Mouse (Mus musculus): Measurements from ENCODE around the gene Havcr2.
A peak's percentile ranks its signal among the peaks of the same experiment; 100 is the strongest.
"Not testable (repeated sequence)": the region's sequence is repeated elsewhere in the genome, so short reads cannot be mapped to it uniquely, and the experiment has no call there.

Havcr2 gene

GRCm38 (mm10) chr11:46454453-46455045 lies at the start of gene Havcr2:
Gene Havcr2, plus strand, starts transcription at chr11:46454935.
- no peak for DNase-seq (ENCODE audit: low read depth)

- no peak for DNase-seq (ENCODE audit: low read depth)
Measured at GRCm38 (mm10) chr11:46404986-46405385, 49.7 kb upstream of the Havcr2 start.

GRCm38 (mm10) chr11:46406721-46407120 lies 48.0 kb upstream of the Havcr2 start:
- no peak for DNase-seq (ENCODE audit: low read depth)

- DNase-seq (ENCODE audit: low read depth), result no peak
Measured at GRCm38 (mm10) chr11:46410018-46410563, 44.6 kb upstream of the Havcr2 start.

- no peak for DNase-seq (ENCODE audit: low read depth)
Measured at GRCm38 (mm10) chr11:46418438-46418837, 36.3 kb upstream of the Havcr2 start.

- no peak for DNase-seq (ENCODE audit: low read depth)
Measured at GRCm38 (mm10) chr11:46418860-46419259, 35.9 kb upstream of the Havcr2 start.

- DNase-seq (ENCODE audit: low read depth), result no peak
Measured at GRCm38 (mm10) chr11:46421086-46421888, 33.4 kb upstream of the Havcr2 start.

- not testable (repeated sequence) for DNase-seq (ENCODE audit: low read depth)
Measured at GRCm38 (mm10) chr11:46428131-46428530, 26.6 kb upstream of the Havcr2 start.

- DNase-seq (ENCODE audit: low read depth), result no peak
Measured at GRCm38 (mm10) chr11:46430123-46430522, 24.6 kb upstream of the Havcr2 start.

GRCm38 (mm10) chr11:46431129-46431528 lies 23.6 kb upstream of the Havcr2 start:
- no peak for DNase-seq (ENCODE audit: low read depth)

GRCm38 (mm10) chr11:46435363-46435762 lies 19.4 kb upstream of the Havcr2 start:
- no peak for DNase-seq (ENCODE audit: low read depth)

GRCm38 (mm10) chr11:46436760-46437458 lies 17.8 kb upstream of the Havcr2 start, which contains the start of gene Med7:
Gene Med7, plus strand, starts transcription at chr11:46436925.
- DNase-seq (ENCODE audit: low read depth), result peak; percentile 93

GRCm38 (mm10) chr11:46437459-46438000 lies 17.2 kb upstream of the Havcr2 start:
- no peak for DNase-seq (ENCODE audit: low read depth)

GRCm38 (mm10) chr11:46439005-46439543 lies 15.7 kb upstream of the Havcr2 start:
- DNase-seq (ENCODE audit: low read depth), result no peak

- no peak for DNase-seq (ENCODE audit: low read depth)
Measured at GRCm38 (mm10) chr11:46441774-46442173, 13.0 kb upstream of the Havcr2 start.

GRCm38 (mm10) chr11:46443152-46443551 lies 11.6 kb upstream of the Havcr2 start:
- no peak for DNase-seq (ENCODE audit: low read depth)

GRCm38 (mm10) chr11:46443979-46444378 lies 10.8 kb upstream of the Havcr2 start:
- no peak for DNase-seq (ENCODE audit: low read depth)

GRCm38 (mm10) chr11:46446150-46446549 lies 8.6 kb upstream of the Havcr2 start:
- no peak for DNase-seq (ENCODE audit: low read depth)

GRCm38 (mm10) chr11:46447644-46448484 lies 6.9 kb upstream of the Havcr2 start:
- no peak for DNase-seq (ENCODE audit: low read depth)

GRCm38 (mm10) chr11:46449461-46450080 lies 5.2 kb upstream of the Havcr2 start:
- DNase-seq (ENCODE audit: low read depth), result no peak

GRCm38 (mm10) chr11:46459960-46460359 lies 5.2 kb downstream of the Havcr2 start:
- no peak for DNase-seq (ENCODE audit: low read depth)

Measured in fibroblast of lung, adult 2 months (primary cell).